Mouse (Mus musculus): ENCODE results near the gene Aldh1b1.

Gene Aldh1b1

GRCm38 (mm10) chr4:45783671-45784070, 15.2 kb upstream of the Aldh1b1 start:
- DNase-seq (ENCODE audit: low read depth, low spot score): no peak

GRCm38 (mm10) chr4:45785959-45786358, 12.9 kb upstream of the Aldh1b1 start:
- DNase-seq (ENCODE audit: low read depth, low spot score): no peak

GRCm38 (mm10) chr4:45786674-45787073, 12.1 kb upstream of the Aldh1b1 start:
- DNase-seq (ENCODE audit: low read depth, low spot score): no peak

- DNase-seq (ENCODE audit: low read depth, low spot score): no peak
Observed at GRCm38 (mm10) chr4:45788446-45789081, 10.3 kb upstream of the Aldh1b1 start.

- no peak for DNase-seq (ENCODE audit: low read depth, low spot score)
Observed at GRCm38 (mm10) chr4:45789263-45789958, 9.4 kb upstream of the Aldh1b1 start.

GRCm38 (mm10) chr4:45790018-45790417, 8.8 kb upstream of the Aldh1b1 start:
- no peak for DNase-seq (ENCODE audit: low read depth, low spot score)

GRCm38 (mm10) chr4:45795191-45795811, 3.5 kb upstream of the Aldh1b1 start:
- no peak for DNase-seq (ENCODE audit: low read depth, low spot score)

- no peak for DNase-seq (ENCODE audit: low read depth, low spot score)
Observed at GRCm38 (mm10) chr4:45796760-45797159, 2.1 kb upstream of the Aldh1b1 start.

GRCm38 (mm10) chr4:45799956-45800537, 1.2 kb downstream of the Aldh1b1 start:
- no peak for DNase-seq (ENCODE audit: low read depth, low spot score)

- DNase-seq (ENCODE audit: low read depth, low spot score): no peak
Observed at GRCm38 (mm10) chr4:45802900-45803299, 4.1 kb downstream of the Aldh1b1 start.

- DNase-seq (ENCODE audit: low read depth, low spot score): no peak
Observed at GRCm38 (mm10) chr4:45808034-45808433, 9.2 kb downstream of the Aldh1b1 start.

GRCm38 (mm10) chr4:45811250-45811649, 12.4 kb downstream of the Aldh1b1 start:
- no peak for DNase-seq (ENCODE audit: low read depth, low spot score)

GRCm38 (mm10) chr4:45815542-45815941, 16.7 kb downstream of the Aldh1b1 start:
- no peak for DNase-seq (ENCODE audit: low read depth, low spot score)

- DNase-seq (ENCODE audit: low read depth, low spot score): no peak
Observed at GRCm38 (mm10) chr4:45818814-45819207, 20.0 kb downstream of the Aldh1b1 start.

- DNase-seq (ENCODE audit: low read depth, low spot score): no peak
Observed at GRCm38 (mm10) chr4:45819208-45819931, 20.5 kb downstream of the Aldh1b1 start.

- peak; percentile 58 for DNase-seq (ENCODE audit: low read depth, low spot score)
Observed at GRCm38 (mm10) chr4:45820074-45820830, 21.4 kb downstream of the Aldh1b1 start.

GRCm38 (mm10) chr4:45821995-45822394, 23.2 kb downstream of the Aldh1b1 start:
- no peak for DNase-seq (ENCODE audit: low read depth, low spot score)

GRCm38 (mm10) chr4:45822781-45823575, 24.2 kb downstream of the Aldh1b1 start:
- no peak for DNase-seq (ENCODE audit: low read depth, low spot score)

- no peak for DNase-seq (ENCODE audit: low read depth, low spot score)
Observed at GRCm38 (mm10) chr4:45824049-45824760, 25.4 kb downstream of the Aldh1b1 start.
